Mouse (Mus musculus) ovary, adult 18-20 months (tissue): Measurements from ENCODE around the gene Vwf.

Source experiments
- DNase-seq: peaks from one replicate; pipeline ENCODE4 v3.0.0; 2022; ENCODE audit warnings: low spot score, mixed read lengths

Gene Vwf

GRCm38 (mm10) chr6:125546474-125546873 is at the start of gene Vwf:
Vwf (plus strand) TSS chr6:125546774.
- no peak for DNase-seq

DNA sequence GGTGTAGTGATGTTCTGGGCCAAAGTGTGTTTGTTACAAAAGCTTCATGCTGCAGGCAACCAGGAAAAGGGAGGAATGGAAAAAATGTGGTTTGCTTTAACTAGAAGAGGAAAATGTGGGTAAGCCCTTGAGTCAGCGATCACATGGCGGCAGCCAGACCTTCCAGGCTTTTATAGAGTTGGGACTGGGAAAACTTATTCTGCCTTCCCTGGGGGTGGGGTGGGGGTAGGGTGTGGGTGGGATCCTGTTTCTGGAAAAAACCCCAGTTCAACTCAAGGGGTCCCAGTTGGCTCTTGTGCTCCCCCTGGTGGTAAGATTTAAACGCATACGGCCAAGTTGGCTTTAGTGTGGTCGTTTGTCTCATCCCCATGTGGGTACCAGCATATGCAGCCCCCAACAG is 48.5 kb upstream of the Vwf start:
- DNase-seq = no peak

- DNase-seq = no peak
These were observed 43.3 kb upstream of the Vwf start for GRCm38 (mm10) chr6:125503186-125503802.

- no peak for DNase-seq
These were observed 41.8 kb upstream of the Vwf start for GRCm38 (mm10) chr6:125504622-125505355.

- DNase-seq = no peak
These were observed 40.1 kb upstream of the Vwf start for GRCm38 (mm10) chr6:125506427-125506826.

- DNase-seq = no peak
These were observed 36.8 kb upstream of the Vwf start for GRCm38 (mm10) chr6:125509783-125510182.

DNA sequence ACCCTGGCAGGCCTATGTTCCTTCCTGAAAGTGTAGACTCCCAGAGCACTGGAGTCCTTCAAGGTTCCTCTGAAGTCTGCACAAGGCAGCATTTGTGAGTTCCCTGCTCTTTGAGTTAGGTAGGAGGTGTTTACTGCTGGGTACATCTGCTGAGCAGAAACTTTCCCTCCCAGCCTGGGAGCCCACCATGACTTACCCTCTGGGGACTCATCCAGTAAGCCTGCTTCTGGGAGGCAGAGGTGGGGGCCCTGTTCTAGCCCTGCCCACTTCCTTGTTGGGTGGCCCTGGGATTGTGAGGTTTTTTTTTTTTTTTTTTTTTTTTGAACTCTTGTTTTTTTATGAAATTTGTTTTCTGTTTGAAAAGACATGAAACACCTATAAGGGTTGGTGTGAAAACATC is 35.9 kb upstream of the Vwf start:
- DNase-seq = no peak

DNA sequence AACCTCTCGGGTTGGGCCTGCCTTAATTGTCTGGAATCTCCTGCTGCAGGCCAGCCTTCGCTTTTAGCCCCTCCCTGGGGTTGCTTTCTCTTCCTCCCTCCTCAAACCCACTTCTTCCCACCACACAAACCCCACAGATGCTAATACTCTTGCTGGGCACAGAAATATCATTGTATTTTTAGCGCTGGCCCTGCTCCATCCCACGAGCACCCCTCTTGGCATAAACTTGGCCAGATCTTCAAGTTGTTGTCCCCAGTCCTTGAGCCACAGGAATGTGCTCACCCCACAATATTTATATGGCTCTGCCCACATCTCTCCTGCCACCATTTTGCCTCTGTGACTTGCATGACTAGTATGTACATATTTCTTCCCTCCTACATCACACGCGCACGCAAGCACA is 35.4 kb upstream of the Vwf start:
- no peak for DNase-seq

DNA sequence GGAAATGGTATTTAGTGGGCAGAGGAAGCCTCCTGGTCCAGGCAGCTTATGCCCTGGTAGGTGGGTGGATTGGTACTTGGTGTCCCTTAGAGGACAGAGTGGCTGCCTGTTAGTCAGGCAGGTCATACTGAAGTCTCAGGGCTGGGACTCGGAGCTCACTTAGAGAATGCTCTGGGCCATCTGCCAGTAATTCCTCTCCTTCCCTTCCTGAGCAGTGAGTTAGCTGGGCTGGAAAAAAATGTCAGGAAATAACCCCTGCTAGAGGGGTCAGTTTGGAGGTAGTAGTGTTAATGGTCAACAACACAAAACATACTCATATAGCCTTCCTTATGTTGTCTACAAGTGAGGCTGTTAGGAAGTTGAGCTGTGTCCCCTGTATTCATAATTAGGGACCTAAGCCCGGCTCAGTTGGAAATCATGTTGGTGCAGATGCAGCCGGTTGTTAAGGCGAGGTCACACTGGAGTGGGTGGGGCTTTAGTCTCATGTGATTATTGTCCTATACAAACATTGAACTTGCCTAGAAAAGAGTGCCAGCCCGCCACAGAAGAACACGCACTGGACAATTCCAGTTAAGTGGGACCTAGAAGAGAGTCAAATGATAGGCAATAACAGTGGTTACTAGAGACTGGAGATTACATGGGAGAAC is 33.5 kb upstream of the Vwf start:
- DNase-seq = no peak

DNA sequence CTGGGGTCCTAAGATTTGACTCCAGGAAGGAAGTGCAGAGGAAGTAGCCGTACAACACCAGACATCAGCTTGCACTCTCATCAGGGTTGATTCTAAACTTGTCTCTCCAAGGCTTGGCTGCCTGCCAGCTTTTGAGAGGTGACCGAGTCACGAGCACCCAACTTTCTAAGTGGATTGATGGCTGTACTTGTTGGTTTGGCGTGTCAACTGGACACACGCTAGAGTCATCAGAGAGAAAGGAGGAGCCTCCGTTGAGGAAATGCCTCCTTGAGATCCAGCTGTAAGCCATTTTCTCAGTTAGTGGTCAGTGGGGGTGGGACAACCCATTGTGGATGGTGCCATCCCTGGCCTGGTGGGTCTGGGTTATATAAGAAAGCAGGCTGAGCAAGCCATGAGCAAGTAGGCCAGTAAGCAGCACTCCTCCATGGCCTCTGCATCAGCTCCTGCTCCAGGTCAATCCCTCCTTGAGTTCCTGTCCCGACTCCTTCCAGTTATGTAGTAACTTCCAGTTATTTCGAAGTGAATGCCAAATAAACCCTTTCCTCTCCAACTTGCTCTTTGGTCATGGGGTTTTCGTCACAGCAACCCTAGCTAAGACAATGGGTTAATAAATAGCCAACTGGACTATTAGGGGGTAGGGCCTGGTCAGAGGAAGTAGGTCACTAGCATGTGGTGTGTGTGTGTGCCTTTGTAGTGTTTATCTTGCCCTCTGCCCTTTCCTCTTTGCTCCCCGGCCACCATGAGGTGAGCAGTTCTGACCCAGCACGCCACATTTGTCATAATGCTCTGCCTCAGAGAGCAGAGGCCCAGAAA is 30.9 kb upstream of the Vwf start:
- DNase-seq = no peak

GRCm38 (mm10) chr6:125521558-125522193 is 24.9 kb upstream of the Vwf start:
- DNase-seq = no peak

DNA sequence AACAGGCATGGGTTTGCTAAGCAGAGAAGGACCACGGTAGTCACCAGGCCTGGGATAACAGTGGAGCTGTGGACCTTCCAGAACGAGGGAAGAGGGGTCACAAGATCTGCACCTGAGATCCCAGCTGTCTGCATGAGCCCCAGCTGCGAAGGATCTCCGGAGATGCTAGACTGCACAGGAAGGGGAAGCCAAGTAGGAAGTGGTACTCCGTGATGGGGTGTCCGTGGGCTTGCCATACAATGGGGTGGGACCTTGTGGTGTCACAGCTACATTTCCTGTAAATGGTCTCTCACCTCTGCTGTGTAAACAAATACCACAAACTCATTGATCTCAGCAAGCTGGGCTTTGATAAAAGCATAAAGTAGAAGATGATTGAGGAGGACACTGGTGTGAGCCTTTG is 22.5 kb upstream of the Vwf start:
- no peak for DNase-seq

DNA sequence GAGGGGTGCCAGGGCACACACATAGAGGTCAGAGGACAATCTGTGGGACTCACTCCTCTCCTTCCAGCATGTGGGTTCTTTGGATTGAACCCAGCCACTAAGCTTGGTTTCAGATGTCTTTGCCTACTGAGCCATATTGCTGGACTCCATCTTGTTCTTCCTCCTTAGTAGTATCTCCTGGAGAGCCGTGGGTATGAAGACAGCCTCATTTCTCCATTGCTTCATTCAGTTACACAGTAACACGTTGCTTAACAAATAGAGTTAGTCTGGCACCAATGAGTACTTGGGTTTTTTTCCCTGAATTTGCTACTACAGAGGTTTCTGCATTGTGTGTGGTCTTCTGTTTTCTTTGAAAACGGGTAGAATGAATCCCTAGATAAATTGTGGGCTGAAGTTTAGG is 20.5 kb upstream of the Vwf start:
- DNase-seq = no peak

DNA sequence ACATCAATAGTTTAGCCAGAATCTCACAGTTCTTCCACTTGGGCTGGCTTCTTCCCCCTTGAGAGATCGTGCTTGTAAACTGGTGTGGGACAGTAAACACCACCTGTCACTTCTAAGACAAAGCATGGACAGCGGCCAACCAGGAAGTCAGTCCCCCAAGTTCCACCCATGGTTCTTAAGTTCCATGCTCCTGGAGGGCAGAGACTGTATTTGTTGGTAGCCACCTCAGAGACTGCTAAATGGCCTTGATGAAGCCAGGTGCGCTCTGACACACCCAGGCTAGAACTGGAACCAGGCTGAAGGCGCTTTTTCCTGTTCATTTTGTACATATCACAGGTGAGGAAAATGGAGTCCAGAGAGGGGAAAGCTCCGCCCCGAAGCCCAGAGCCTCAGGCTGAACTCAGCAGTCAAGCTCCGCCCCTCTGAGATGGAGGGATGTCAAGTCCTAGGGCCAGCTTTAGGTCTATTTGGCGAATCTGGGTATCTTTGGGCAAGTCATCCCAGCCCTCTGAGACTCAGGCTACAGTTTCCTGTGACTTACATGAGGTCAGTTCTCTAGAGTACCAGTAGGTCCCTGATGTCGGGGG is 17.9 kb upstream of the Vwf start:
- DNase-seq = no peak

DNA sequence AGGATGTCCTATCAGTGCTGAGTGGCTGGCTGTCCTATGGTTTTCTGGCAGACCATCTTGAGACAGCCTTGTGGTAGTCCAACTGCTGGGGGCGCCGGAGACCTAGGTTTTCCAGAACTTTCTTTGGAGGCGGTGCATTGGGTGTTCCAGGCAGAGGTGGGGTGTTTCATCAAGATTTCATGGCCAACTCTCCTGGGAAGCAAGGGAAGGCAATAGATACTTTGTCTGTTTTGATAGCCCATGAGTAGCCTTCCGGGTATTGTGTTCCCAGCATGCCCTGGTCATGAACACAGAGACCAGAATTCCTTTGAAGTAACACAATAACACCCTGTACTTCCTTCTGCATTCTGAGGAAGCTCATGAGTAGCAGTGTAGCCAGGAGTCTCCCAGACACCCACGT is 17.1 kb upstream of the Vwf start:
- DNase-seq = no peak

GRCm38 (mm10) chr6:125533104-125533650 is 13.4 kb upstream of the Vwf start:
- no peak for DNase-seq

- no peak for DNase-seq
These were observed 11.6 kb upstream of the Vwf start for GRCm38 (mm10) chr6:125534990-125535389.

DNA sequence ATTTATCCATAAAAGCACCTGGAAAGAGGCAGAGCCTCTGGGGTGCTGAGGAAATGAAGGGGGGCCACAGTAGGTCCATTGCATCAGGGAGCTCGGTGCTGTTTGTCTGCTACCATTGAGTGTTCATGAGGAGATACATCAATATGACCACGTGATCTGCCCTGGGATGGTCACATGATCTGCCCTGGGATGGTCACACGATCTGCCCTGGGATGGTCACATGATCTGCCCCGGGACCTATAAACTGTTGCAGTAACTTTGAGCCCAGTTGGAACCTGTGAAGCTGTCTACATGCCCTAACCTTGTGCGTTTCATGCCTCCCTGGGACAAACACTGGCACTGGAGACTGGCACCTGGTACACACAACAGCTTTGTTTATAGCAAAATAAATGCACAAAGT is 8.1 kb upstream of the Vwf start:
- DNase-seq = no peak

GRCm38 (mm10) chr6:125539423-125539822 is 7.2 kb upstream of the Vwf start:
- DNase-seq = no peak

DNA sequence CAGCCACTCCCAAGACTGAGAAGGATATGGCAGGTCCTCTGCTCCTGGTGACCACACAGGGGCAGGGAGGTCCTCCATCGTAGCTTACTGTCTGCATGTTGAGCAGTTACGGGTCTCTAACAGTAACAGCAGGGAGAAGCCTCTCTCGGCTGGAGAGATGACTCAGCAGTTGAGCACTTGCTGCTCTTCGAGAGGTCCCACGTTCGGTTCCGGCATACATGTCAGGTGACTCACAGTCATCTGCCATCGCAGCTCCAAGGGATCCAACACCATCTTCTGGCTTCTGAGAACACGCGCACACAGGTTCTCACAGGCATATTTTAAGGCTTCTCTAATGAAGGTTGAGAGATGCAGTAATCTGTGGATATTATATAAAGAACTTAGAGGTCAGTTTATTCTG is 6.4 kb upstream of the Vwf start:
- no peak for DNase-seq

- DNase-seq = no peak
These were observed 5.7 kb upstream of the Vwf start for GRCm38 (mm10) chr6:125540826-125541225.
